Mouse (Mus musculus) ovary, adult 2 months (tissue): ENCODE results near the gene Olfr1471. TPM values are rescaled to one million over a fixed set of nuclear protein-coding genes. Genes with fewer than 3 reads are reported as not detected.

Source experiments
- polyA plus RNA-seq: library from polyadenylated mRNA; depleted of rRNA; stranded (reverse); fragments of >200 nt; gene quantifications from 2 replicates; pipeline ENCODE4 v1.2.3, GENCODE M21; 2012; rRNA removed

The Olfr1471 gene
- not detected in 2 replicates for polyA plus RNA-seq

DNA sequence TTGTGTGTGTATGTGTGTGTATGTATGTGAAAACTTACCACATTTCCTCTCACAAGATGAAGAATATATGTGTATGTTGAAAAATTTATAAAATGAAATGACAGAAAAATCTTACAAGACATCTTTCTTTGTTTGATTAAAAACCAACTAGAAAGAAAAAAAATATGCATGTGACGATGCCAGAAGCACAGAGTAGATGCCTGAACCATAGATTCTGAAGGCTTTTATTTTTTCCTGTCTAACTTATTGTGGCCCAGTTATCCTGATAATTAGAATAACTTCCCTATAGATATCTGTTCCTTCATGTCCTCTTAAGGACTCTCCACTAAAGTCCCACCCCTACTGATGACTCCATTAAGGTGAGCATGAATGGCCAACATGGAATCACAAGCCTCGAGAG lies at the start of gene Olfr1471:
TSS of gene Olfr1471 (plus strand) at position 301 of the 400 bp plus-strand sequence.

DNA sequence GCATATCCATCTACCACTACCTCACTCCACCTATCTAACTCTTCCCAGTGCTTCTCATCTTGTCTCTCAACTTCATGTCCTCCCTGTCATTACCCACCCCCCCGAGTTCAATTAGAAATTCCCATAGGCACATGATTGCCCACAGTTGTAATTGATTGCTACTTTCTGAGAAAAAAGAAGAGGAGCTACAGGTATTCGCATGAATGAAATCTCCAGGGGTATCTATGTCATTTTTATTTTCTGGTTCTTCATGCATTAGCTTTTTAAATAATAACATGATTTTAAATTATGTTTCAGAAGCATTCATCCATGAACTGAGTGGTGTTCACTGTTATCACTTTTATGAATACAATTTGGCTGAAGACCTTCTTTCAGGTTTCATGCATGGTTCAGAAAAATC lies 35.7 kb upstream of the Olfr1471 start, which contains the start of gene Olfr1469:
TSS of gene Olfr1469 (plus strand) at position 301 of the 400 bp plus-strand sequence.

DNA sequence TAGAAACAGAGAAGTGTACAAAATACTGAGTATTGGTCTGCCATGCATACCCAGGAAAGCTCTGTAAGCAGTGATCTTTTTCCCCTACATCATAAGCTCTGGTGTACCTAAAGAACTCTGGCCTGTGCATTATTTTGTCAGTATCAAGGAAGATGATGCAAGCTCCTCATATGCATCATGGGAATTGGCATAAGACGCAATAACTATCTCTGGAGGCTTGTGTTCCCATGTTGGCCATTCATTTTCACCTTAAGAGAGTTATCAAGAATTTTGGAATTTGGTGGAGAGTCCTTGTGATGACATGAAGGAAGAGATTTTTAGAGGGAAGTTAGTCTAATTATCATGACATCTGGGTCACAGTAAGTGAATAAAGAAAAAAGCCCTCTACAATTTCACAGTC lies 12.8 kb downstream of the Olfr1471 start, which contains the start of gene Olfr1472:
TSS of gene Olfr1472 (minus strand) at position 101 of the 400 bp plus-strand sequence.

DNA sequence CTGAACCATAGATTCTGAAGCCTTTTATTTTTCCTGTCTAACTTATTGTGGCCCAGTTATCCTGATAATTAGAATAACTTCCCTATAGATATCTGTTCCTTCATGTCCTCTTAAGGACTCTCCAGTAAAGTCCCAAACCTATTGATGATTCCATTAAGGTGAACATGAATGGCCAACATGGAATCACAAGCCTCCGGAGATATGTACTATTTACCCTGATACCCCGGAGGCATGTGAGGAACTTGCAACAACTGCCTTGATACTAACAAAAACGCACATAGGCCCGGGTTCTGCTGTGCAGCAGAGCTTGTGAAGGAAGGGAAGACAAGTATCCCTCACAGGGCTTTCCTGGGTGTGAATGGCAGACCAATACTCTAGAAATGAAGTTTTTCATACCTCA lies 26.1 kb downstream of the Olfr1471 start, which contains the start of gene Olfr1474:
TSS of gene Olfr1474 (plus strand) at position 301 of the 400 bp plus-strand sequence.

DNA sequence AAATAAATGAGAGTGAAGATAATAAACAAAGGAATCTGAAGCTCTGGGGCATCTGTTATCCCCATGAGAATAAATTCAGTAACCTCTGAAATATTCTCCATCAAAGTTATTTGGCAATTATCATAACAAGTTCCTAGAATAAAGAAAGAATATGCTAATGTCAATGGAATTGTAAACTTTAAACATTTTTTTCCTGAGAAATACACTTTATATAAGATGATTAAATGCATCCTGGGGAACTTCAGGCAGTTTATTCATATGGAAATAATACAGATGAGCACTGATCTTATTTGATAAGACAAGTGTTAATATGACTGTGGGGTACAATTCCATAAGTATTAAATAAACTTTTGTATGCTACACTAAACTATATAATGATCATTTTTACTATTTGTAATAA lies 36.9 kb downstream of the Olfr1471 start, which contains the start of gene Olfr1475:
TSS of gene Olfr1475 (minus strand) at position 101 of the 400 bp plus-strand sequence.

DNA sequence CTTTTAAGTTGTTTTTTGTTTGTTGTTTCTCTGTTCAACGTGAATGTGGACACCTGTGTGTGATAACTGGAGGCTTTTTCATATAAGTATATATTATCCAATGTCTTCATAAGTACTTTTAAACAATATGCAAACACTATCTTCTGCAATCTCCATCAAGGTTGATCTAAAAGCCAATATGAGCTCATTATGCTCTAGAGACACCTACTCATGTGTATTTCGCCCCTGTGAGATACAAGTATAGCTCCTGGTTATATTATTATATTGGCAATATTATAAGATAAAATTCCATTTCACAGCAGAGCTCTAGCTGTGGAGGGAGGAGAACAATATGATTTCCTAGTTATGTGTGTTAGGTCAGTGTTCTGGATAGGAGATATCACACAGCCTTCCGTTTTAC lies 57.0 kb downstream of the Olfr1471 start, which contains the start of gene Olfr1477:
TSS of gene Olfr1477 (plus strand) at position 301 of the 400 bp plus-strand sequence.

Other genes starting within 250 kb of the Olfr1471 start
- gene Olfr1463, start 212.1 kb upstream of the Olfr1471 start, polyA plus RNA-seq: not detected in 2 replicates
- gene Olfr1465, start 127.9 kb upstream of the Olfr1471 start, polyA plus RNA-seq: not detected in 2 replicates
- not detected in 2 replicates for gene Olfr1466, start 104.5 kb upstream of the Olfr1471 start, polyA plus RNA-seq
- not detected in 2 replicates for gene Olfr1467, start 81.2 kb upstream of the Olfr1471 start, polyA plus RNA-seq
- not detected in 2 replicates for gene Olfr1469, start 35.6 kb upstream of the Olfr1471 start, polyA plus RNA-seq
- not detected in 2 replicates for gene Olfr1472, start 12.7 kb downstream of the Olfr1471 start, polyA plus RNA-seq
- not detected in 2 replicates for gene Olfr1474, start 26.2 kb downstream of the Olfr1471 start, polyA plus RNA-seq
- gene Olfr1475, start 36.8 kb downstream of the Olfr1471 start, polyA plus RNA-seq: not detected in 2 replicates
- gene Olfr1477, start 57.1 kb downstream of the Olfr1471 start, polyA plus RNA-seq: not detected in 2 replicates
- gene Olfr1480, start 84.5 kb downstream of the Olfr1471 start, polyA plus RNA-seq: not detected in 2 replicates
- not detected in 2 replicates for gene Olfr1484, start 140.1 kb downstream of the Olfr1471 start, polyA plus RNA-seq
- not detected in 2 replicates for gene Olfr1487, start 174.0 kb downstream of the Olfr1471 start, polyA plus RNA-seq
- gene Olfr1489, start 188.2 kb downstream of the Olfr1471 start, polyA plus RNA-seq: not detected in 2 replicates
- gene Olfr1490, start 207.7 kb downstream of the Olfr1471 start, polyA plus RNA-seq: not detected in 2 replicates